Mouse (Mus musculus): ENCODE measurements around the gene Gpx4. TPM values are rescaled to one million over a fixed set of nuclear protein-coding genes. Genes with fewer than 3 reads are reported as not detected.
A peak's percentile ranks its signal among the peaks of the same experiment; 100 is the strongest.

The Gpx4 gene
- polyA plus RNA-seq, 1 experiment from 2014 or later, result 557 TPM

DNA sequence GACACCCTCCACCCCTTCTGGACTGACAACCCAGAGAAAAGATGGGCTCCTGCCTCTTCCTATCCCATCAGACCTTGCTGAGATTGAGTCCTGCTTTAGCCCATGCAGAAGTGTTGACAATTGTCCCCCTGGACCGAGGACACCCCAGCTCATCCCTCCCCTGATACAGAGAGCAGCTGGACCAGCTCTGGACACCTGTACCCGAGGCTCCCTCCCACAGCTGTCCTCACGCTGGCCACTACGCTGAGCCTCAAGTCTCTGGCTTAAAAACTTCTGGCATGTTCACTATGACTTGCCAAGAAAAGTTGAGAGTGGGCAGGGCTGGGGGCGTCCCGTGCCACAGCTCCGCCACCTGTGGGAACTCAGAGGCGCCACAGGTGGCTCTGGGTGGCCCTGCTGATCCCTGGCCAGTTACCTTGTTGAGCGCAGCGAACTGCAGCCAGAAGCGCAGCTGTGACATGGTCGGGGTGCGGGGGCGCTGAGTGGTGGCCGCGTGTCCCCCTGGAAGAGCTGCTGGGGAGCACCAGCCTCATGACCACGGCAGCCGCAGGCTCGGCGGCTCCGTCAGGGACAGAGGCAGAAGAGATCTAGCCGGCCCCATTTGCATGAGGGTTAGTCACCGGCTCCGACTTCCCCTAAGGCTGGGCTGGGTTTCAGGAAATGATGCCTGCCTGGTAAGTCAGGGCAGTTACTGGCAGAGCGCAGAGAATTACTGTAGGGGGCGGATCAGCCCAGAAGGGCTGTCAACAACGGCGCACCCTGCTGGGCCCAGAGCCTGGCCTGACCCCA is 28.0 kb downstream of the Gpx4 start:
- DNase-seq (ENCODE audit: low spot score) (no peak), ATAC-seq (ENCODE audit: low FRiP score) (no peak)
- Histone ChIP-seq H3K4me3 (replicated peaks; ENCODE audit: low read length) (no peak overlapping the region), H3K27ac (no peak overlapping the region), H3K4me1 (replicated peaks; ENCODE audit: control insufficient read depth, insufficient read depth, low read length) (peaks cover 4% of the 10 kb centered on the region; the same call in 1 of the 2 replicates), H3K9ac (no peak overlapping the region), H3K27me3 (ENCODE audit: control insufficient read depth, insufficient read depth, low read length) (no peaks in the 10 kb centered on the region), H3K9me3 (ENCODE audit: control insufficient read depth, low read length) (no peaks in the 10 kb centered on the region), H3K4me2 (replicated peaks) (peak overlapping the region; percentile 15; the same call in 1 of the 2 replicates), H3K36me3 (replicated peaks; ENCODE audit: control insufficient read depth, insufficient read depth) (peaks cover 14% of the 10 kb centered on the region)
- 19% methylated on average over 28 of the region's 28 CpGs for WGBS

DNA sequence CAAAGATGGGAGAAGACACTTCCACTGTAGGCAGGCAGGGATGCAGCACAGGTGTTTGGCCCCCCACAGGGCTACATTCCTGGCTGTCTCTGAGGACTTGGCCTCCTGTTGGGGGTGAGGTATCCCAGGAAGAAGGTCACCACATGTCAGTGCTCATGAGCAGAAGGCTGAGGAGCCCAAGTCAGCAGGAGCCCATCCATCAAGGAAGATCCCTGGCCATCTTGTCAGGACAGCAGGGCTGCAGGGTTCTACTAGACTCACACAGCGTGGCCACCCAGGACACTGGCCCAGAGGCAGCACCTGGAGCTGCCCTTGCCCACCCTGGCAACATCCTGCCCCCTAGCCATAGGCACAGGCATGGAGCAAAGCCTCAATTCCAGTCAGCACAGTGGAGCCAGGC is 29.0 kb downstream of the Gpx4 start:
- Histone ChIP-seq H3K4me3 (replicated peaks; ENCODE audit: low read length) (no peak overlapping the region), H3K27me3 (ENCODE audit: control insufficient read depth, insufficient read depth, low read length) (no peaks in the 10 kb centered on the region), H3K4me1 (replicated peaks; ENCODE audit: control insufficient read depth, insufficient read depth, low read length) (peaks cover 4% of the 10 kb centered on the region; the same call in 1 of the 2 replicates), H3K27ac (no peak overlapping the region), H3K36me3 (replicated peaks; ENCODE audit: control insufficient read depth, insufficient read depth) (peaks cover 23% of the 10 kb centered on the region), H3K9ac (peak overlapping the region; percentile 16; the same call in 1 of the 2 replicates), H3K4me2 (replicated peaks) (no peak overlapping the region), H3K9me3 (ENCODE audit: control insufficient read depth, low read length) (no peaks in the 10 kb centered on the region)
- DNase-seq (ENCODE audit: low spot score) (no peak), ATAC-seq (ENCODE audit: low FRiP score) (no peak)
- WGBS, result 54% methylated on average over 1 of the region's 1 CpGs

DNA sequence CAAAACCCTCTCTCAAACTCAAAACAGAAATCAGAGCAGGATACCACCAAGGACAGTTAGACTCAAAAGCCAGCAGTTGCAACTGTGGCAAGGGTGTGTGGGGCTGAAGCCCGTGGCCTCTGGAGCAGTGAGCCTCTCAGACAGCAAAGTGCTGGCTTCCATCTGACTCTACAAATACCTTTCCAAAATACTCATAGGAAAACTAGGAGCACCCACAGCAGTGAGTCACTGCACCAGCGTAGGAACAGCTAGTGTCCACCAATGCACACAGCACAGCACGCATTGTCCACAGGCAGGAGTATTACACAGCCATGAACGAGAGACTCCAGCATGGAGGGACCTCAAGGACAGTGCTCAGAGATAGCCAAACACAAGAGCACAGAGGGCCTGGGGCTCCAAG is 29.4 kb downstream of the Gpx4 start:
- Histone ChIP-seq H3K4me3 (replicated peaks; ENCODE audit: low read length) (no peak overlapping the region), H3K9ac (no peak overlapping the region), H3K9me3 (ENCODE audit: control insufficient read depth, low read length) (no peaks in the 10 kb centered on the region), H3K27ac (no peak overlapping the region), H3K4me1 (replicated peaks; ENCODE audit: control insufficient read depth, insufficient read depth, low read length) (peaks cover 4% of the 10 kb centered on the region; the same call in 1 of the 2 replicates), H3K27me3 (ENCODE audit: control insufficient read depth, insufficient read depth, low read length) (no peaks in the 10 kb centered on the region), H3K36me3 (replicated peaks; ENCODE audit: control insufficient read depth, insufficient read depth) (peaks cover 27% of the 10 kb centered on the region), H3K4me2 (replicated peaks) (no peak overlapping the region)
- 95% methylated on average over 4 of the region's 4 CpGs for WGBS
- DNase-seq (ENCODE audit: low spot score), result no peak
- no peak for ATAC-seq (ENCODE audit: low FRiP score)

GRCm38 (mm10) chr10:80077312-80077711 is 30.3 kb downstream of the Gpx4 start:
- no peaks in the 10 kb centered on the region for H3K4me1 ChIP-seq (replicated peaks; ENCODE audit: control insufficient read depth, insufficient read depth, low read length)
- no peak for ATAC-seq (ENCODE audit: low FRiP score)
- WGBS, result 92% methylated on average over 5 of the region's 5 CpGs
- no peaks in the 10 kb centered on the region for H3K27me3 ChIP-seq (ENCODE audit: control insufficient read depth, insufficient read depth, low read length)
- H3K9ac ChIP-seq, result no peak overlapping the region
- no peak overlapping the region for H3K4me3 ChIP-seq (replicated peaks; ENCODE audit: low read length)
- no peaks in the 10 kb centered on the region for H3K9me3 ChIP-seq (ENCODE audit: control insufficient read depth, low read length)
- no peak for DNase-seq (ENCODE audit: low spot score)
- no peak overlapping the region for H3K4me2 ChIP-seq (replicated peaks)
- peaks cover 36% of the 10 kb centered on the region for H3K36me3 ChIP-seq (replicated peaks; ENCODE audit: control insufficient read depth, insufficient read depth)
- no peak overlapping the region for H3K27ac ChIP-seq

- WGBS, result 92% methylated on average over 1 of the region's 1 CpGs
- no peak overlapping the region for H3K4me2 ChIP-seq (replicated peaks)
Observed at GRCm38 (mm10) chr10:80078366-80078765, 31.4 kb downstream of the Gpx4 start.

DNA sequence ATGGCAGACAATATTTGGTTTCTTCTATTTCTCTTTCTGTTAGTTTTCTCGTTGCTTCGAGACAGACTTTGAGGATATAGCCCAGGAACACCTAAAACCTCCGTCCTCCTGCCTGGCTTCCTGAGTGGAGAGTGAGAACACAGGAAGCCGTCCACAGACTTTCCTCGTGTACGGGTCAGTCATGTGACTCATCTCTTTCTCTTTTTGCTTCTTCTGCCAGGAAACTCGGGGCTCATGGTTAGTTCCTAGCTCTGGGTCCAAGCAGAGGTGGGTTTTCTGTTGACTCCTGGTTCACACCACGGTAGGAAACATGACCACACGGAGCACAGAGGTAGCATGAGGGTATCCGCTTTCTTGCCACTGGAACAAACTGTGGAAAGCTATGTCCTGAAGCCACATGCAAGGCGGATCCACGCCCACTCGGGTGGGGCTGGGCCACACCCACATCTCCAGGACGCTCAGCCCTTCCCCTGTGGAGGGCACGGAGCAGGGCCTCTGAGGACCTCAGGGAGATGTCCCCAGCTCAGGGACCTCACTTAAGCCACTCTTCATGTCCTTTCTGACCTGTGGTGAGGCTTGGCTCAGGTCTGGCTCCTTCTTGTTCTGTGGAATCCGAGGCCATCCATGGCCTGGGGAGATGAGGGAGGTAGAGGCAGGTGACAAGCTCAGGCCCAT is 33.6 kb downstream of the Gpx4 start:
- DNase-seq (ENCODE audit: low spot score) (no peak), ATAC-seq (ENCODE audit: low FRiP score) (no peak)
- H3K4me2 ChIP-seq (replicated peaks), result no peak overlapping the region
- no peaks in the 10 kb centered on the region for H3K4me1 ChIP-seq (replicated peaks; ENCODE audit: control insufficient read depth, insufficient read depth, low read length)
- WGBS, result 90% methylated on average over 16 of the region's 16 CpGs
- no peak overlapping the region for H3K27ac ChIP-seq
- H3K9me3 ChIP-seq (ENCODE audit: control insufficient read depth, low read length), result no peaks in the 10 kb centered on the region
- H3K4me3 ChIP-seq (replicated peaks; ENCODE audit: low read length), result no peak overlapping the region
- no peak overlapping the region for H3K9ac ChIP-seq
- peaks cover 59% of the 10 kb centered on the region for H3K36me3 ChIP-seq (replicated peaks; ENCODE audit: control insufficient read depth, insufficient read depth)
- H3K27me3 ChIP-seq (ENCODE audit: control insufficient read depth, insufficient read depth, low read length), result no peaks in the 10 kb centered on the region

More at GRCm38 (mm10) chr10:80078366-80078765, 31.4 kb downstream of the Gpx4 start:
- H3K4me3 ChIP-seq (replicated peaks; ENCODE audit: low read length), result no peak overlapping the region
- no peak overlapping the region for H3K9ac ChIP-seq
- H3K9me3 ChIP-seq (ENCODE audit: control insufficient read depth, low read length), result no peaks in the 10 kb centered on the region
- ATAC-seq (ENCODE audit: low FRiP score) (no peak), DNase-seq (ENCODE audit: low spot score) (no peak)
- H3K4me1 ChIP-seq (replicated peaks; ENCODE audit: control insufficient read depth, insufficient read depth, low read length), result no peaks in the 10 kb centered on the region
- no peak overlapping the region for H3K27ac ChIP-seq
- H3K27me3 ChIP-seq (ENCODE audit: control insufficient read depth, insufficient read depth, low read length), result no peaks in the 10 kb centered on the region
- peaks cover 44% of the 10 kb centered on the region for H3K36me3 ChIP-seq (replicated peaks; ENCODE audit: control insufficient read depth, insufficient read depth)

DNA sequence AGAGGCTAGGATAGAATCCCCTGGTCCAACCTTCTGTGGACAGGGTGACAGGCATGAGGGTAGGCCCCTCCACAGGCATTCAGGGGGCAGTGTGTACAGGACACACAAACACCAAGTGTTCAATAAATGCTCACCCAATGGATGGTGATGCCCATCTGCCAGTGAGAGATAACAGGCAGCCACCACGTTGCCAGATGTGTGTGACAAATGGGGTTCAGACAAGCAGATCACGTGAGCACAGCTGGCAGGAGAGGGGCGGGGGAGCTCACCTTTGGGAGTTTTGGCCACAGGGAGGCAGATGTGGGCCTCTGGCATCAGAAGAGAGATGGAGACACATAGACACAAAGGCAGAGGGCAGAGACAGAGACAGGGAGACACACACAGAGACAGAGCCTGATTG is 34.1 kb downstream of the Gpx4 start:
- WGBS, result 82% methylated on average over 3 of the region's 3 CpGs
- Histone ChIP-seq H3K36me3 (replicated peaks; ENCODE audit: control insufficient read depth, insufficient read depth) (peaks cover 59% of the 10 kb centered on the region), H3K4me1 (replicated peaks; ENCODE audit: control insufficient read depth, insufficient read depth, low read length) (no peaks in the 10 kb centered on the region), H3K27ac (no peak overlapping the region), H3K27me3 (ENCODE audit: control insufficient read depth, insufficient read depth, low read length) (no peaks in the 10 kb centered on the region), H3K4me3 (replicated peaks; ENCODE audit: low read length) (no peak overlapping the region), H3K9ac (no peak overlapping the region), H3K4me2 (replicated peaks) (no peak overlapping the region), H3K9me3 (ENCODE audit: control insufficient read depth, low read length) (no peaks in the 10 kb centered on the region)
- ATAC-seq (ENCODE audit: low FRiP score) (no peak), DNase-seq (ENCODE audit: low spot score) (no peak)

DNA sequence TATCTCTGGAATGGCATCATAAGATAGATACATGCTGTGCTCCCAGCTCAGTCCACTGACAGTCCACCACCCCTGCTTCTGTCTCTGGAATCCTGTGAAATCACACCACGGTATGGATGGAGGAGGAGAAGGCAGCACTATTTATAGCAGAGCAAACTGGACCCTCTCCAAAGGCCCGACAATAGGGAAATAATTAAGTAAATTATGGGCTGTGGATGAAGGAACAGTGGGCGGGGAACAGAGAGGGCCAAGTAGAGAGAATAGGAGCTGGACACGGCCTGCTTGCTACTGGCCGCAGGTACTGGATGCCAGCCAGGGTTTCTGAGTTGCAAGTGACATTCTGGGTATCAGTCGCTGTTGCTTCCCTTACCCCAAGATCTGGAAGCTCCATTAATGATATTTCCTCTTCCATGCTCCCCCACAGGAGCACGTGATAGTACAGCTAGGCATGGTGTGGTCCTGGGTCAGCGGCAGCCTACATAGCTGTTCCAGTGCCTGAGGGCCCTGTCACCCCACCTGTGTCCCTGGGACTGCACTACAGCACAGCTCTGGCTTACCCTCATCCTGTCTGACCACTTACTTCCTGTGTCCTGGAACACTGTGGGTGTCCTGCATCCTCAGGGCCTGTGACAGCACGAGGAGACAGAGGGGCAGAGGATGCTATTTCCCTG is 38.0 kb downstream of the Gpx4 start:
- Histone ChIP-seq H3K4me2 (replicated peaks) (no peak overlapping the region), H3K4me3 (replicated peaks; ENCODE audit: low read length) (no peak overlapping the region), H3K36me3 (replicated peaks; ENCODE audit: control insufficient read depth, insufficient read depth) (peaks cover 46% of the 10 kb centered on the region), H3K27ac (no peak overlapping the region), H3K4me1 (replicated peaks; ENCODE audit: control insufficient read depth, insufficient read depth, low read length) (no peaks in the 10 kb centered on the region), H3K9me3 (ENCODE audit: control insufficient read depth, low read length) (no peaks in the 10 kb centered on the region), H3K9ac (no peak overlapping the region), H3K27me3 (ENCODE audit: control insufficient read depth, insufficient read depth, low read length) (no peaks in the 10 kb centered on the region)
- no peak for ATAC-seq (ENCODE audit: low FRiP score)
- 84% methylated on average over 9 of the region's 9 CpGs for WGBS
- no peak for DNase-seq (ENCODE audit: low spot score)

GRCm38 (mm10) chr10:80086847-80087246 is 39.9 kb downstream of the Gpx4 start:
- WGBS, result 77% methylated on average over 3 of the region's 3 CpGs

More at GRCm38 (mm10) chr10:80086847-80087246, 39.9 kb downstream of the Gpx4 start:
- no peak overlapping the region for H3K27ac ChIP-seq
- H3K9ac ChIP-seq, result no peak overlapping the region
- H3K27me3 ChIP-seq (ENCODE audit: control insufficient read depth, insufficient read depth, low read length), result no peaks in the 10 kb centered on the region
- peaks cover 27% of the 10 kb centered on the region for H3K36me3 ChIP-seq (replicated peaks; ENCODE audit: control insufficient read depth, insufficient read depth)
- H3K4me2 ChIP-seq (replicated peaks), result no peak overlapping the region
- no peak for DNase-seq (ENCODE audit: low spot score)
- H3K4me3 ChIP-seq (replicated peaks; ENCODE audit: low read length), result no peak overlapping the region
- H3K4me1 ChIP-seq (replicated peaks; ENCODE audit: control insufficient read depth, insufficient read depth, low read length), result no peaks in the 10 kb centered on the region
- no peak for ATAC-seq (ENCODE audit: low FRiP score)
- no peaks in the 10 kb centered on the region for H3K9me3 ChIP-seq (ENCODE audit: control insufficient read depth, low read length)

All from hindbrain, embryonic 14.5 days (tissue).